Mouse (Mus musculus) lung, postnatal 0 days (tissue): Measurements from ENCODE around the gene Srp68.

ENCODE experiments used
- CTCF ChIP-seq: IDR thresholded peaks from 2 replicates; pipeline ENCODE4 v1.5.1; 2016; ENCODE audit warnings: antibody characterized with exemption, mild to moderate bottlenecking
- EP300 ChIP-seq: IDR thresholded peaks from 2 replicates; pipeline ENCODE4 v1.6.1; 2016; ENCODE audit warnings: antibody characterized with exemption, mild to moderate bottlenecking, control low read depth

DNA sequence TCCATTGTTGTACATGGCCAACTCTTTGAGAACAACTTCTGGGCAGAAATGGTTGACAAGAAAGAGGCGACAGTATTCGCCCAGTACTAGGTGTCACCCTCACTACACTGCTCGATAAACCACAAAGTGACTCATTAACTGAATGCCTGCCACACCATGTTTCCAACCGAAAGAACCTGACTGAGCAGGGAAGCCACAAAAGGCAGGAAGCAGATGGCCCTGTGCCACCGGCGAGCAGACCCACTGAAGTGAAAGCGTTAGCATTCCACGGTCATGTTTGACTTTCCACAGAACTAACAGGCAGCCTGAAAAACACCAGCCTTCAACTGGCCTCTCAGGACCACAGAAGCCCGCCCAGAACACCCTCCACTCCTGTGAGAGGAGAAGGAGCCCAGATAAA lies 19.4 kb downstream of the Srp68 start:
- TF ChIP-seq CTCF (no peak), EP300 (no peak)
